In the genomic region with DNA sequence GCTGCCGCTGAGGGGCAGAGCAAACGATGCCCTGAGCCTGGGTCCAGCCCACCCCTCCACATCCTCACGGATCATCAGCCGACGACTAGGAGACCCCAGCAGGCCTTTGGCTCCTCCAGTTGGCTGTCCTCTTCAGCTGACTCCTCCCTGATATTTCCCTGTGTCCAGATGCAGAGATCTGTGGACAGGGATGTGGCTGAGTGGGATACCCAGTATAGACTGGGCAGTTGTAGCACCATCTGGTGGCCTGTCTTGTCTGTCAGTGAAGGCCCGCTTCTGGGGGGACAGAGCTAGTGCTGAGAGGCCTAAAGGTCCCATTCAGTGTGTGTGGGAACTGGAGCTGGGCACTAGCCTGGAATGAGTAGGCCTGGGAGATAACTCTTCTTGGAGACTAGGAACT, we compare ENCODE assay signal across 9 mouse cellular contexts.
DNase-seq lines count a peak whose midpoint lies in the region; ATAC-seq and TF ChIP-seq lines count a peak whose summit lies in the region.
"Had no signal": no experiment of that assay in that cellular context is flagged by ENCODE, and none has a peak within 500 bp of the region (broad histone marks: within the 10 kb centered on the region; RNA-seq: fewer than 3 reads in every experiment).

No protein-coding gene starts in this region.

- no peak overlapping the region for H3K4me2 ChIP-seq in liver, postnatal 0 days (ENCODE audit: low read depth, low read length)
- no peak overlapping the region for H3K4me2 ChIP-seq in hindbrain, embryonic 16.5 days (ENCODE audit: low read length)

- intact Hi-C loops in gastrocnemius, postnatal 14 days (cut with DNase I; ENCODE audit: low total_unique reads): no loop called here

- peak; percentile 28; the same call in 1 of the 2 replicates for TF ChIP-seq CTCF in liver, postnatal 0 days (IDR thresholded peaks at IDR 0.05; ENCODE audit: low read depth)

- no peak overlapping the region for H3K9ac ChIP-seq in liver, postnatal 0 days (replicated peaks)
- no peak overlapping the region for H3K9ac ChIP-seq in hindbrain, embryonic 16.5 days (ENCODE audit: low read depth, low read length)

- peak; percentile 42; the same call in 1 of the 2 replicates for ATAC-seq in frontal cortex, adult (ENCODE audit: low TSS enrichment)
- no peak for ATAC-seq in liver, postnatal 0 days
- ATAC-seq in hindbrain, embryonic 16.5 days: 0 out of 2 replicates have a peak, but pooled peaks have one; percentile 48

- no peak for DNase-seq in frontal cortex, postnatal 10 days (ENCODE audit: low spot score in 2 of 2)
- no peak for DNase-seq in liver, postnatal 0 days
- no peak for DNase-seq in liver
- peak; percentile 12 for DNase-seq in retina, embryonic 14.5 days (ENCODE audit: low spot score)
- DNase-seq in gastrocnemius, postnatal 14 days: no peak
- no peak for DNase-seq in cerebellum, adult 9-10 months
- DNase-seq: thymus, adult 18-20 months had no signal

- H3K36me3 ChIP-seq in liver, postnatal 0 days (replicated peaks; ENCODE audit: insufficient read depth, low read length): no peaks in the 10 kb centered on the region
- no peaks in the 10 kb centered on the region for H3K36me3 ChIP-seq in hindbrain, embryonic 16.5 days (ENCODE audit: control insufficient read depth, insufficient read depth, low read length)

- H3K4me3 ChIP-seq in liver, postnatal 0 days (ENCODE audit: low read depth, low read length): no peak overlapping the region
- H3K4me3 ChIP-seq in hindbrain, embryonic 16.5 days (ENCODE audit: low read length): no peak overlapping the region

- WGBS in liver, postnatal 0 days (ENCODE audit: insufficient replicate concordance): 71% methylated on average over 6 of the region's 6 CpGs
- 79% methylated on average over 6 of the region's 6 CpGs for WGBS in hindbrain, embryonic 16.5 days

- no peaks in the 10 kb centered on the region for H3K9me3 ChIP-seq in liver, postnatal 0 days (ENCODE audit: low read length)
- no peaks in the 10 kb centered on the region for H3K9me3 ChIP-seq in hindbrain, embryonic 16.5 days (ENCODE audit: control insufficient read depth, low read length)

- no peak for TF ChIP-seq EP300 in liver, postnatal 0 days (IDR thresholded peaks at IDR 0.05; ENCODE audit: low read depth)

- no peaks in the 10 kb centered on the region for H3K27me3 ChIP-seq in liver, postnatal 0 days (ENCODE audit: insufficient read depth, low read length)
- H3K27me3 ChIP-seq in hindbrain, embryonic 16.5 days (replicated peaks; ENCODE audit: control insufficient read depth, insufficient read depth, low read length): no peaks in the 10 kb centered on the region

- H3K4me1 ChIP-seq in liver, postnatal 0 days (ENCODE audit: insufficient read depth): no peaks in the 10 kb centered on the region
- H3K4me1 ChIP-seq in hindbrain, embryonic 16.5 days (ENCODE audit: control insufficient read depth, insufficient read depth, low read depth, low read length): no peaks in the 10 kb centered on the region

- H3K27ac ChIP-seq in liver, postnatal 0 days (ENCODE audit: low read depth): no peak overlapping the region
- H3K27ac ChIP-seq in hindbrain, embryonic 16.5 days (ENCODE audit: low read depth, low read length): no peak overlapping the region
